Mouse (Mus musculus) urinary bladder, postnatal 14 days (tissue): ENCODE measurements around the gene Olfr56.

Experiments
- DNase-seq: peaks from one replicate; pipeline ENCODE4 v3.0.0; 2021; ENCODE audit warnings: low spot score

Olfr56 gene

GRCm38 (mm10) chr11:49092053-49092586 lies 113.4 kb downstream of the Olfr56 start:
- DNase-seq = no peak

DNA sequence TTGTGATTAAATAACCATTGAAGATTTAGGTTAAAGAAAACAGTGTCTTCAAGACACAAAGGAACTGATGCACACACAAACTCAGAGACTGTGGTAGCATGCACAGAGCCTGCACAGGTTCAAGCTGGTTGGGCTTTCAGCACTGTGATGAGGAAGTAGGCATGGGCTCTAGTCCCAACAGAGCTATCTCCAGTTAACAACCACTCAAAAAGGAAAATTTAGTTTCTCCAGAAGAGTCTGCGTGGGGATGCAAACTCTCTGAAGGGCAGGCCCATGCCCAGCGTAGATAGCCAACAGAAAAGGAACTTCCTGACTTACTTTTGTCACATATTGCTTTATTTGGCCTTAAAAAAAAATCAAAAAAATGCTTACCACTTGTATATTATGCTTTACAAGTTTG lies 114.1 kb downstream of the Olfr56 start:
- no peak for DNase-seq

DNA sequence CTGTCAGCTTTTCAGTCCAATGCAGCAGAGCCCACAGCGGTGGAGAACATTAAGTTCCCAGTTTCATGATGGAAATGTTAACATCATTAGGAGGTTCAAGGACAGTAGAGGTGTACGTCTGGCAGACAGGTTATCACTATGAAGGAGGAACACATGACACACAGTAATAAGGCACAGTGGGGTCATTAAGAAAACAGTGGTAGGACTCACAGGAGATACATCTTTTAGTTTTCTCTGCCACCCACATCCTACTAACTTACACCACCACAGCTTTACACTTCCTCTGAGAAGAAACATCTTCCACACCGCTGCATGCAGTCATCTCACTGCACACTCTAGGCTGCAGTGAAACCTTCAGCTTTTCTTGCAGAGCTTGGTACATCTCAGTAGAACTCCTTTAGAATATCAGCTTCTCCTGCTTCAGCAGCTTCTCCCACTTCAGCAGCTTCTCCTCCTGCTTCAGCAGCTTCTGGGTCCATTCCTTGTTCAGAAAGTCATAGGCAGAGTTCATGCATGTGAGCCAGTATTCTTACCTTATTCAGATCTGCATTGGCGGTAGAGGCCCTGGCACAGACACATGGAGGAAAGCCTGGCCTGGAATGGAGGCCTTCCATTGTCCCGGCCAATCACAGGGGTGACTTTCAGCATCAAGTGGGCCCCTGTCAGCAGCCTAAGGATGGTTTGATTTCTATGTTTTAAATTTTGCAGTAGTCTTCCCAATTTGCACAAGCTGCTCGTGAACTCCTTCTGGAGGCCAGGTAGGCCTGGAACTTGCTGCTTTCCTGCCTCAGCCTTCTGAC lies 115.4 kb downstream of the Olfr56 start:
- DNase-seq = no peak

GRCm38 (mm10) chr11:49095367-49095766 lies 116.7 kb downstream of the Olfr56 start:
- no peak for DNase-seq

GRCm38 (mm10) chr11:49100409-49100808 lies 121.7 kb downstream of the Olfr56 start:
- no peak for DNase-seq

DNA sequence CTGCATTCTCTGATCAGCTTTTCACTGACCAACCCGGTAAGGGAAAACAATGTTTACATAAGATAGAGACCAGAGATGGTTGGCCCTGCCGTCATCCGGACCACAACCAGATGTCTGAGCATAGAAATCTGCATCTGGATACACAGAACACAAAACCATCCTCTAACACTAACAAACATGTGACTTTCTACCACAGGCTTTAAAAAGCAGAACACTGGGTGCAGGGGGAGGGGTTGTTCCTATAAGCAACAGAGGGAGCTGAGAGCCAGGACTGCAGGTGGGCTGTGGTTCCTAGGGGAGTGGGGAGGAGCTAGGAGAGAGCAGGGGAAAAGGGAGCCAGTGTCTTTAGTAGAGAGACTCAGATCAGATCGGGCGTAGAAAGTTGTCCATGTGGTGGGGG lies 122.8 kb downstream of the Olfr56 start:
- no peak for DNase-seq

- peak; percentile 91 for DNase-seq
Measured at GRCm38 (mm10) chr11:49103047-49103693, 124.5 kb downstream of the Olfr56 start.

DNA sequence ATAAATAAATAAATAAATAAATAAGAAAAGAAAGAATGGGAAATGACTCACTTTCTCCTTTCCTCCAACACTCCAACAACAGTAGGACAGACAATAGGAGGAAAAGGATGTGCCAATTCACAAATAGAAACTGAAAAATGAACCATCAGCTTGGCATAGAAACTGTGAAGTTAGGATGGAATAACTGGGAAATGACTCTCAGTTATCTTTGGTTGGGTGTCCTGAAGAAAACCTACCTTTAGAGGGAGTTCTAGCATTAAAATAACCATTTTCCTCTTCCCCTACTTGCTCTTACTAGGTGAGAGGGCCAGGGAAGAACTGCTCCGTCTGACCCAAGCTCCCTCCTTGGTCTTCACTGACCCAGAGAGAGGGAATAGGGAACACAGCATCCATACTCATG lies 127.1 kb downstream of the Olfr56 start:
- DNase-seq = no peak

DNA sequence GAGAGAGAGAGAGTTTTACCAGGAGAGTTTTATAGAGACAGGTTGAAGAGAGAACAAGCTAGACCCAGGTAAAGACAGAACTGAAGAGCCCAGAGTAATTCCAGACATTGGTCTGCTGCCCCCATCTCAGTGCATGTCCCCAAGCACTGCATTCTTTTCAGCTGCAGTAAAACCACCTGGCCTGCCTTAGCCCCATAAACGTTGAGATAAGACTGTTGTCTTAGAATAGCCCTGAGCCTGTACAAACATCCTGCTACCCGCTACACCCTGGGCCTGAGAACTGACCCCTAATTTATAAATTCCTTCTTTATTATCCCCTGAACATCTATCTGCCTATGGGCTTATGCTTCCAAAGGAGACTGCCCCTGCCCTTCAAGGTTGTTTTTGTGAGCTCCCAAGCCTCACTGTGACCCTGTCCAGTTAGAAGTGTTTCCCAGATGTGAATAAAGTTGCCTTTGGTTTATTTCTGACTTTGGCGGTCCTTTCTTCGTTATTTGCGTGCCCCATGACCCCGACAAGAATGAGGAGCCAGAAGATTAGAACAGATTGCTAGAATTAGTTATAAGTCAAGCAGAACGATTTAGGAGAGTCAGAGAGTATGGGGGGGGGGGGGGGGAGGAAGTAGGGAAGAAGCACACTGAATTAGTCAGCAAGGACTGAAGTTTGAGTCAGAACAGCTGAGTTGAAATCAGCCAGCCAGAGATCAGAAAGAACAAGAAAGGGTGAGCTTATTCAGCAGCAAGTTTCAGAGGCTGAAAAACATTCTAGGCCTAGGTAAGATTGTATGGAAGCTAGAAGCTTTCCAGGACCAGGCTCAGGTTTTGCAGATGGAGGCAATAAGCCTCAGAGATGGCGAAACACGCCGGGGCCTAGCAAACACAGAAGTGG lies 129.2 kb downstream of the Olfr56 start:
- DNase-seq = no peak

GRCm38 (mm10) chr11:49108833-49109232 lies 130.1 kb downstream of the Olfr56 start:
- peak; percentile 29 for DNase-seq

- DNase-seq = no peak
Measured at GRCm38 (mm10) chr11:49111000-49111399, 132.3 kb downstream of the Olfr56 start.

GRCm38 (mm10) chr11:49112624-49113219 lies 134.0 kb downstream of the Olfr56 start:
- no peak for DNase-seq

- DNase-seq = no peak
Measured at GRCm38 (mm10) chr11:49114158-49114557, 135.5 kb downstream of the Olfr56 start.

GRCm38 (mm10) chr11:49114774-49115173 lies 136.1 kb downstream of the Olfr56 start, which contains the start of gene Olfr1396:
Olfr1396 (minus strand) TSS chr11:49114874.
- DNase-seq = no peak

DNA sequence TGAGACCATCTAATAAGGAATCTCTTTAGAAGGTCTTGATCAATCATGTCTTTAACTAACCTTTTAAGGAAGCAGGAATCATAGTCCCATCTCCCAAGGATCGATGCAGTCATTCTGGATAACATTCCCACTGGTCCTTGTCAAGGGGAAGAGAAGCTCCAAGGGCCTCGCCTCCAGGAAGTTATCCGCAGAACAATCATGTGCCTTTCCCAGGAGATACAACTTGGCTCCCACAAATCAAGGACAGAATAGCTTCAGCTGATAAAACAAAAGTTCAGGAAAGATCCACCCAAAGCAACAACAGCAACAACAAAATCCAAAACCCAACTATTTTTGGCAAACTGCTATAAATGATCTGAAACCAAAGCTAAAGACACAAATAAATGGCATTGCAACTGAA lies 140.9 kb downstream of the Olfr56 start:
- no peak for DNase-seq

- DNase-seq = no peak
Measured at GRCm38 (mm10) chr11:49124169-49124568, 145.5 kb downstream of the Olfr56 start.

DNA sequence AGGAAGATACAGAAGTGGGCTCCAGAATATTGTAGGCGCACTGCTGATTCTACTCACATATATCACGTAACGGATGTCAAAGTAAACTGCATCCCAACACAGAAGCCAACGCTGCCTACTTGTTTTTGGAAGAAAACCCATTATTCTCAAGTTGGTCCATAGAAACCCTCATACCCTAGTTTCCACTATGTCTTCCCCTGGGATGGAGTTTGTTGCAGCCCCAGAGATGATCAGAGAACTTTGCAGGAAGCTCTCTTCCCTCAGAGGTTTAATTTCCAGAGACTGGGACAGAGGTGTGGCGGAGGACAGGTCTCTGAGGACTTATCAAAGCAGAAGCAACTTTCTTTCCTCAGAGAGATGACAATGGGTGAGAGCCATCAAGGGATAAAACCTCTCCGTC lies 163.3 kb downstream of the Olfr56 start, which contains the start of gene Olfr1395:
Gene Olfr1395, plus strand, starts transcription at position 301 of the 400 bp plus-strand sequence.
- no peak for DNase-seq

GRCm38 (mm10) chr11:49154077-49154476 lies 175.4 kb downstream of the Olfr56 start, which contains the start of gene Olfr1394:
Olfr1394 (plus strand) TSS chr11:49154377.
- no peak for DNase-seq

DNA sequence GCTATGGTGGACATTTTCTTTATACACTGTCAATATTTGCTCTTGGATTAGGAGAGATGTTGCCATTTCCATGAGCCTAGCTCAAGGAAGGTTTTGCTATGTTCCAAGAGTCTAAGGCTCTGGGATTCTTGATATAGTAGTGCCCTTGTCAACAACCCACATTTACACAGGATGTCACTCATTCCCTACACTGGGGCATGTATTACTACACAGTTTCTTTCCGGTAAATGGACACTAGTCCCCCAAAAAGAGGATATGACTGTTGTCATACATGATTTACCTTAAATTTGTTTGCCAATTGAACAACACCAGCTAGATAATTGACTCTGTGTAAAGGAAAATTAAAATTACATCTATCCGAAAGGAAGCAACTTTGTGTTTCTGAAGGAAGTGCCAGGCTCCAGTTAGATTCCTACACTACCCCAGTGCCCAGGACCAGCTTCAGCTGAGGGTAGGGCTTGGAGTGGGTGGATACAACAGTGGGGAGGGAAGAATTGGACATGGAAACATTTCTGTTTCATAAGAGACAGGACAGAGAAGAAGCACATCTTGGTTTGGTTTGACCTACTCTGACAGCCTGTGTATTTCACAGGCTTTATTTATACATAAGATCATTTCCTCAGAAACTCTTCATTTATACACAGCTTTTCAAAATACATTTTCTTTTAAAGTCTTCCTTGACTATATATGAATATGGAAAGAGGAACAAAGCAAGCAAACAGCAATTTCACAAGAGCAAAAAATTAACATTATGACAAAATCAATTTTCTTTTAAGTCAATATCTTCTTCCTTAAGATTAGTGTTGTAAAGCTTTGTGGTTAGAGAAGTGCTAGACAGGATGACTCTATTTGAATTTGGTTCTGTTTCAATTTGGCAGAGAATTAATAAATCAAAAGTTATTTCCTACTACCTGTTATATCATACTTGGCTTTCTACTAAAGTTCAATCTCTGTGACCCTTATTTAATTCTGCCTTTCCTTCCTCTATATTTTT lies 178.4 kb downstream of the Olfr56 start:
- no peak for DNase-seq

DNA sequence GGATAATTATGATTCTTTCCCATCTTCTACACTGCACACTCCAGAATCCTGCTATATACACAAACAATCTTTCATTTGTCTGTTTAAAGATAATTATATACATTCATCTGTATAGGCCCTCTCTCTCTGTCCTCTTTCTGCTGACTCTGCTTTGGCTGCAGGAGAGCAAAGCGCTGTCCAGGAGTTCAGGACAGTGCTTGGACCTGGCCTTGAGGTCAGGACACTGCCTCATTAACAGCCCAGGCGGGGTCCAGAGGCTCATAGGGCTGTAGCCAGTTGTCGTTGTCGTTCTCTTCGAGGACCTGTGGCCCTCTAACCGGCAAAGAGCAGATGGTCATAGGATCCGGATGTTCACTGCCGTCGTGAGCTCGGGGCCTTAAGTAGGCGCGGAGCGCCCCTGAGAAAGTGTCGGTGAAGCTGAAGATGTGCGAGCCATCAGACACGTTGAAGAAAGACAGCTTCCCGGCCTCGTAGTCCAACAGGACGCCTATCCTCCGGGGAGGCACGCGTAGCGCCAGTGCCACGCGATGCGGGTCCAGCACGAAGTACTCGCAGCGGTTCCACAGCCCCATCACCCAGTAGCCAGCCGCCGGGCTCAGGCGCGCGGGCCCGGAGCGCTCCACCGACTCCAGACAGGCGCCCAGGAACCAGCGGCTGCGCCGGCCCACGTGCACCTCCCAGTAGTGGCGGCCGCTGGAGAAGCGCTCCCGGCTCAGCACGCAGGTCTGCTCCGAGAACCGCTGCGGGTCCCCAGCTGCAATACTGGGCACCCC lies 190.3 kb downstream of the Olfr56 start:
- no peak for DNase-seq
